Mouse (Mus musculus) heart, postnatal 14 days (tissue): ENCODE results near the gene Myog. TPM values are rescaled to one million over a fixed set of nuclear protein-coding genes. Genes with fewer than 3 reads are reported as not detected.

Experiments
- DNase-seq, 2 experiments: peaks; one replicate each; pipeline ENCODE4 v3.0.0; 2021 to 2022
- intact Hi-C: fragments of 180-260 bp; cut with DNase I; formaldehyde crosslinking; loops from one replicate; pipeline ENCODE4 v1.15.1; 2025
- total RNA-seq, 2 experiments: library from RNA; stranded (reverse); gene quantifications; 2 replicates each; pipeline ENCODE4 v1.2.3; 2021

Myog gene
- total RNA-seq, 2 experiments from 2014 or later = not detected

GRCm38 (mm10) chr1:134281563-134281962 lies 8.2 kb upstream of the Myog start:
- no peak for DNase-seq
- intact Hi-C loops = no loop called here

DNA sequence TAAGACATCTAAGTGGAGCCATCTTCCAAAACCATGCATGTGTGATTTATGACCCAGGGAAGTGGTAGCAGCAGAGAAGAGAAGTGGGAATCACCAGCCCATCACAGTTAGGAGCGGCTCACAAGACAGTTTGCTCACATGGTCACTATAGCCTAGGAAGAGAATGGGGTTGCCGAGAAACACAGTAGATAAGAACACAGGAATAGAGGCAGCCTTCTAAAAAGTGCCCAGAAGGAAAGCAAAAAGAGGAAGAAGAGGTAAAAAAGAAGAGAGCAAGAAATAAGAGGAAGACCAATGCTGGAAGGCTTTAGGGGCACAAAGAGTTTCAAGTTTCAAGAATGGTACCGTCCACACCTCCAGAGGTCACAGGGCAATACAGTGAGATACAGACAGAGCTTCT lies 7.4 kb upstream of the Myog start:
- intact Hi-C loops = no loop called here
- DNase-seq = no peak

DNA sequence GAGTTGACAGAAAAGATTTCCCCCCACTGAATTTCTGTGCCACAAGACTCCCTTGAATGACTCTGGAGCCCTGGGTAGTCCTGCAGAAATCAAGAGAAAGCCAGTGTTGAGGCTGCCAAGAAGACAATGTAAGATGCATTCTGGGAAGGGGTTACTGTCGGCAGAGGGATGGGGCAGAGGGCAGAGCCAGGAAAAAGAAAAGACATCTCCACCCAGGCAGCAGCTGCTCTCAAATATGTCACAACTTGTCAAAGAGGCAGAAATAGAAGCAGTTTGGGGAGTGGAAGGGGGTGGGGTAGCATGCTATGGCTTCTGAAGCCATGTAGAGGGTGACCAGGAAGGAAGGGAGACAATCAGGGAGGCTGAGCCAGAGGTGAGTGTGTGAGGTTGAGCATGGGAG lies 6.7 kb upstream of the Myog start:
- intact Hi-C loops = no loop called here
- no peak for DNase-seq

GRCm38 (mm10) chr1:134285458-134286120 lies 4.2 kb upstream of the Myog start:
- DNase-seq = no peak
- intact Hi-C loops = no loop called here

- intact Hi-C loops = no loop called here
- DNase-seq = no peak
These were observed 1.6 kb upstream of the Myog start for GRCm38 (mm10) chr1:134288239-134288638.

- no peak for DNase-seq
- intact Hi-C loops = no loop called here
These were observed 511 bp downstream of the Myog start for GRCm38 (mm10) chr1:134290300-134290699.

- intact Hi-C loops = no loop called here
- peak in 1 of 2 experiments; percentile 40 for DNase-seq
These were observed 1.1 kb downstream of the Myog start for GRCm38 (mm10) chr1:134290909-134291308.

DNA sequence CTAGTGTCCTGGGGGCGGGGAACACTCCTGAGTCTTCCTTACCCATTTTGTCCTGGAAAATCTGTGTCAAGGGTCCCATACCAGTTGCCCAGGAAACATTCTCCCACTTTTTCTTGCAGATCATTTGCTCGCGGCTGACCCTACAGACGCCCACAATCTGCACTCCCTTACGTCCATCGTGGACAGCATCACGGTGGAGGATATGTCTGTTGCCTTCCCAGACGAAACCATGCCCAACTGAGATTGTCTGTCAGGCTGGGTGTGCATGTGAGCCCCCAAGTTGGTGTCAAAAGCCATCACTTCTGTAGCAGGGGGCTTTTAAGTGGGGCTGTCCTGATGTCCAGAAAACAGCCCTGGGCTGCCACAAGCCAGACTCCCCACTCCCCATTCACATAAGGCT lies 1.8 kb downstream of the Myog start:
- DNase-seq = no peak
- intact Hi-C loops = no loop called here

DNA sequence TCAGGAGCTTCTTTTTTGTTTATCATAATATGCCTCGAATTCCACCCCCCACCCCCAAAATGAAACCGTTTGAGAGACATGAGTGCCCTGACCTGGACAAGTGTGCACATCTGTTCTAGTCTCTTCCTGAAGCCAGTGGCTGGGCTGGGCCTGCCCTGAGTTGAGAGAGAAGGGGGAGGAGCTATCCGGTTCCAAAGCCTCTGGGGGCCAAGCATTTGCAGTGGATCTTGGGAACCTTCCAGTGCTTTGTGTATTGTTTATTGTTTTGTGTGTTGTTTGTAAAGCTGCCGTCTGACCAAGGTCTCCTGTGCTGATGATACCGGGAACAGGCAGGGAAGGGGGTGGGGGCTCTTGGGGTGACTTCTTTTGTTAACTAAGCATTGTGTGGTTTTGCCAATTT lies 2.3 kb downstream of the Myog start:
- intact Hi-C loops = no loop called here

GRCm38 (mm10) chr1:134292601-134293000 lies 2.8 kb downstream of the Myog start:
- intact Hi-C loops = no loop called here
- DNase-seq = no peak

More for the DNA sequence above, 2.3 kb downstream of the Myog start:
- DNase-seq = peak; percentile 43 to 49

- no peak for DNase-seq
- intact Hi-C loops = no loop called here
These were observed 3.5 kb downstream of the Myog start for GRCm38 (mm10) chr1:134293276-134293675.

DNA sequence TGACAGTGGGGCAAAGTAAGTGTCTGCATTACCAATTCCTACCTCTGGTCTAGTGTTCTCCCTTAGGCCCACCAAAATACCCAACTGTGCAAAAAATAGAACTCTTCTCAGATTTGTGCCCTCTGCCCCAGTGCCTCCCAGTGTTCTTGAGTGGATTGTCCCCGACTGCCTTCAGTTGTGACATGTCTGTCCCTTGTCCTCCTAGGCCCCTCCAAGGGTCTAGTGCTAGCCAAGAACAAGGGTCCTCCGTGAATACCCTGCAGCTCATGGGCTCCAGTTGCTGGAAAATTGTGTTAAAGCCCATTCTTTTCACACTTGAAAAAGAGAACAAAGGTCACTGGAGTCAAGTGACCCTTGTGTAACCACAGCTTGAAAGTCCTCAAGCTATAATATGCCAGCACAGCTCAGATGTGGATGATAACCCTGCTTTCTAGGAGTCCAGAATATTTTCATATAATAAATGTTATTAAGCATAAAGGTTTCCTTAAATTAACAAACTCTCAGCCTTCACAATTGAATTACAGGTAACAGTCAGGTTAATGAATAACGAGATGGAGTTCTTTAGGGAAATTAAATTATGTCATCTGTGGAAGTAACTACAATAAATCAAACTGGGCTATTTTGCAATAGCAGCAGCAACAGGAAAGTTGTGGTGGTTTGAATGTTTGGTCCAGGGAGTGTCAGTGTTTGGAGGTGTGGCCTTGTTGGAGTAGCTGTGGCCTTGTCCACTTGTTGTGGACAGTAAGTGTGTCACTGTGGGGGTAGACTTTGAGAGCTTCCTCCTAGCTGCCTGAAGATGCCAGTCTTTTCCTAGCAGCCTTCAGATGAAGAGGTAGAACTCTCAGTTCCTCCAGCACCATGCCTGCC lies 4.2 kb downstream of the Myog start:
- DNase-seq = no peak
- intact Hi-C loops = no loop called here

DNA sequence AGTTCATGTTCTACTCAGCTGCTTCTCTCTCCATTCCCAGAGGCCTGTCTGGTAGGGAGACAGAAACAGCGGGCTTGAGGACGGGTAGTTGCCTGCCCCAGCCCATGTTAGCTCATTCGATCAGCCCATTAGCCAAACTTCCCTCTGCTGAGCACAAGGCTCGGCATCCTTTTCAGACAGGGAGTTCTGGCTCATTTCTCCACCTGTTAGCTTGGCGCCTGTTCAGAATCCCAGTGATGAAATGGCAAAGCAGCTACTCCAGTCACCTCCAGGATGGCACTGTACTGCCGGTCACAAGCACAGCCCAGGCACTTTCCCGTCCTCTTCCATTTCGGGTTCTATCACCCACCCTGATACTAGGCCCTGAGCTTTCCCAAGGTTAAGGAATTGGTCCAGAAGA lies 7.5 kb downstream of the Myog start:
- intact Hi-C loops = no loop called here
- no peak for DNase-seq

DNA sequence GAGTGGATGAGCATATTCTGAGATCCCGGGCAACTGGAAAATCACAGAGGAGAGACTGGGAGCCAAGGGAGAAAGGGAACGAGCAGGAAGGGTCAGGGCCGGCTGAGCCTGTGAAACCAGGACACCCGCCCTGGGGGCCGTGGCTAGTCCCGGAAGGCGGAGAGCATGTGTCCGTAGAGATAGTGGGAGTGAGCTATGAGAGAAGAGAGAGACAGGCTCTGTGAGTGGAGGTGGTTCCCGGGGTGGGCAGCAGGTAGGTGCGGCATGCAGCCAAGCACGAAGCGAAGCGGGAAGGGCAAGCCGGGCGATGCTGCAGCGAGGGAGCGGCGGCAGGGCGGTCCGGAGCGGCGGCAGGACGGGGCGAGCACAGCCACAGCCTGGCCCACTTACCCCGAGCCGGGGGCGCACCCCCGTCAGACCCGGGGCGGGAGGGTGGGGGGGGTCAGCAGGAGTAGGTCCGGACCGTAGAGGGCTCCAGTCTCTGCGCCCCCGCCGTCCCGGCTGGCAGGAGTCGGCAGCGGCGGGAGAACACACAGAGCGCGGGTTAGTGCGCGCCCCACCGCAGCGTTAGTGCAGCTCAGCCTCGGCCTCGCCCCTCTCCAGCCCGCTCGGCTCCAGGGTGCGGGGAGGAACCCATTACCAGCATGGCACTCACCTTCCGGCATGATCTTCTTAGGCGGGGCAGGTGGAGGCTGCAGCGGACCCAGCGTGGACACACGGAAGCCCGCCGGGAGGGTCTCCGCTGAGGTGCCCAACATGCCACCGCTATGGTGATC lies 9.0 kb downstream of the Myog start:
- intact Hi-C loops = no loop called here
- peak; percentile 56 to 62 for DNase-seq

DNA sequence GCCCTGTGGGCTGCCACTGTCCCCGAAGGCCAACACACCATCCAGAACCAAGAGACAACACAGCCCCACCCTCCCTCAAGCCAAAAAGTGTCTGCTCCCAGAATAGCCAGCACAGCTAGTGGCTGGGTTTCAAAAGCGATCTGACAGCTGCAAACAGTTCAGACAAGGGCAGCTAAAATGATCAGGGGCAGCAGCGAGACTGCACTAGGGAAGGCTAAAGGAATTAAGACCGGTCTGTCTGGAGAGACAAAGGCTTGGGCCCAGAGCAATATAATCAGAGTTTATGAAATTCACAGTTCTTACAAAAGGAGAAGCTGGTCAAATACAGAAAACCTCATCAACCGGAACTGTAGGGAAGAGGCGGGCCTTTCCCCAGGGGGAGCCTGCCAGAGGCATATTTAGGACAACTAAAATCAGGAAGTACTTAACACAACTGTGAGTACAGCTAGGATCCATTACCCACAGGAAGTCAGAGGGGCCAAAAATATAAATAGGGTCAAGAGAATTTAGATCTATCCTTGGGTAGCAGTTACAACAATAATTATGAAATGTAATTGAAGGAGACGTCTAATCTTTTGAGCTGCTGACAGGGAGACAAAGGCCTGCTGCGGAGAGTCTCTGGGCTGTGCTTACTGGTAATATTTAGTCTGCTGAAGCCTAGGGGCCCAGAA lies 12.9 kb downstream of the Myog start:
- intact Hi-C loops = no loop called here
- DNase-seq = peak; percentile 72 to 79

- intact Hi-C loops = no loop called here
- DNase-seq = no peak
These were observed 15.2 kb downstream of the Myog start for GRCm38 (mm10) chr1:134304940-134305339.

GRCm38 (mm10) chr1:134307409-134307808 lies 17.6 kb downstream of the Myog start:
- intact Hi-C loops = no loop called here

DNA sequence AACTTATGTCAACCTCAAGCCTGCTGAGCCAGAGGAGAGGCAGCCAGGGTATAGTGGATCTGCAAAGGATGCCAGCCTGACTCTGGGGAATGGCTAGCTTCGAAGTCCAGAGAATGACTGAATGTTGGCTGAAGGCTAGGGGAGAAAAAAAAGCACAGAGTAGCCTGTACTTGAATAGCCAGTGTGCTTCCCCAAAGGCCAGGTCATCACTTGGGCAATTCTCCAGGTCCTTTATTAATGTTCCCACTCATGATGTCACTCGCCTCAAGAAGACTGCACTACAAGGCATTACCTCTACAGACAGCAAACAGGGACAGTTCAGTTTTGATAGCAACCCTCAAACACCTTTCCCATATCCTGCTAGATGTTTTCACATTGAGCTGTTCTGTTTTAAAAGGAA lies 20.5 kb downstream of the Myog start:
- DNase-seq = no peak
- intact Hi-C loops = no loop called here

More at GRCm38 (mm10) chr1:134307409-134307808, 17.6 kb downstream of the Myog start:
- DNase-seq = no peak

GRCm38 (mm10) chr1:134310729-134311128 lies 20.9 kb downstream of the Myog start:
- no peak for DNase-seq
- intact Hi-C loops = no loop called here

DNA sequence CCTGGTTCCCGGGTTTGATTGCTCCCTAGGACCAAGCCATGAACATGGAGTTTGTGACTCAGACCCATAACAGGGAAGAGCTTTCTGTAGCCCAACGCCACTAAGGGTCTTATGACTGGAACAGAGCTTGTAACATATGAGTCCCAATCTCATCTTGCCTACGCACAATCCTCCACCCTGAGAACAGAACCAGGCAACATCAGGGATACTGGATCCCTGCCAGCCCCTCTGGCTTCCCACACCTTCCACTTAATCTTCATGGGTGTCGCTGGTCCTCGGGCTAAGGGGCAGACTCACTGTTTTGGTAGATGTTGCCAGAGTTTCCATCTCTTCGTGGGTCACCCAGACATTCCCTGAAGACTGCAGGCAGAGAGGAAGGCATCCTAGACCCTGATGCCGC lies 22.0 kb downstream of the Myog start:
- no peak for DNase-seq
- intact Hi-C loops = no loop called here

DNA sequence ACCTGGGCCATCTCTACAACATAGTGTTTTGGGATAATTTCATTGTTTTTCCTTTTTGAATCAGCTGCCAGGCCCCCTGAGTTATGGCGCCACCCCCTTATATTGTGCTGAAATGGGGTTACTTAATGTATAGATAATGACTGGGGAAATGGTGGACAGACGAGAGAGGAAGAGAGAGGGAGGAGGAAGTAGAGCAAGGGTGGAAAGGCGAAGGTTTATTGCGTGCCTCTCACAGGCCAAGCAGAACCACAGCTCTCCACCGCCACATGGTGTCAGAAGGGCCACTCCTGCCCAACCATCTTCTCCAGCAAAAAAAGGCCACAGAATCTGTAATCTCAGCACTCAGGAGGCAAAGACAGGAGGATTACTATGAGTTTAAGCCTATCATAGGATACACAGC lies 25.4 kb downstream of the Myog start:
- no peak for DNase-seq
- intact Hi-C loops = no loop called here
